Mouse (Mus musculus) frontal cortex, postnatal 14 days (tissue): ENCODE measurements around the gene Dqx1.

Experiments used
- DNase-seq, 2 experiments: peaks; one replicate each; pipeline ENCODE4 v3.0.0; 2022; ENCODE audit warnings: low spot score in 2 of 2

Dqx1 gene

DNA sequence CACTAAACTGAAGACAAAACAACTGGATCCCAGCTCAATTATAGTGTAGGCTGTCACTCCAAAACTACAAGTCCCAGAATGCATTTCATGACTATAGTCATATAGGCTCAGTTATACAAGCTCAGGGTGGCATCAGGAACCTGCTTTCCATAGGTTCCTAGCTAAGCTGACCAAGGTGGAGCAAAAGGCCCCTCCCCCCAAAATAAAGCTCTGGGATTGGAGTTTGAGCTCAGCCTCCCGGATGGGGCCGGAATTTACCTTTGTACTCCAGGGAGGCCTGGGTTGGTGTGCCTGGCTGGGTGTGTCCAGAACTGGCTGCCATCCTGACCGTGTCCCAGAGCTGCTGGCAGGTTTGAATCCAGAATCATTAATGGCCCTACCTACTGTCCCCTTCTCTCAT is at the start of gene Dqx1:
Gene Dqx1, plus strand, starts transcription at position 55 of the 400 bp plus-strand sequence.
- no peak for DNase-seq

GRCm38 (mm10) chr6:83008659-83009058 is 49.0 kb upstream of the Dqx1 start:
- DNase-seq, result no peak

GRCm38 (mm10) chr6:83010010-83010409 is 47.6 kb upstream of the Dqx1 start:
- no peak for DNase-seq

DNA sequence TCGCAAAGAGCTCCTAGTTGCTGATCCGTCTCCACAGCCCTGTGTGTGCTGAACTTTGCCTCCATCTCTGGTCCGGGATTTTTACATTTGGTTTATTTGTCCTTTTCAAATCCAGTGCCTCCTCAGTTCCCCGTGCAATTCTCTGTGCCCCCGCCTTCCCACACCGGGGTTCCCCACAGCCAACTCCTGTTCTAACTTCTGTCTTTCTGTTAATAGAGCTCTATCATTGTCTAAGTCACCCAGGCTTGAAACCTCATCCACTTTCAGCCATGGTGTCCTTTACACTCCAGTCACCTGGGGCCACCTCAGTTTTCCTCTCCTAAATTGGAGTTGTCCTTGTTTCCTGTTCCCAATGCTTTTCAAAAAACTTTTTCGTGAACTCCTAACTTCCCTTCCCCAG is 46.4 kb upstream of the Dqx1 start:
- DNase-seq, result no peak

- no peak for DNase-seq
These were observed 45.9 kb upstream of the Dqx1 start for GRCm38 (mm10) chr6:83011756-83012155.

DNA sequence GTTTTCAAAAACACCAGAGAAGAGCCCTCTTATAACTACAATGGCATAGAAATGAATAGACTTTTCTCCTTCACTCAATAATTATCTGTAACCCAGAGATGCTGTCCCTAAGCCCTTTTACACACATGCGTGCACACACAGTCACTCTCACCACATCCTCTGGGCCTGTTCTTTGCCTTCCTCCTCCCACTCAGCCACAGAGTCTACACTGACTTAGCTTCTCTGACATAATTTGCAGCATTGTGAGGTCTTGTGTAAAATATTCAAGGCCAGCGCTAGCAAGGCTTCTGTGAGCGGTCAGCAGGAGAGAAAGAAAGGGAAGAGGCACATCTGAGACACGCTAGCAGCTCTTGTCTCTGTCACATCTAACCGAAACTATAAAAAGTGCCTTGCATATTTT is 44.2 kb upstream of the Dqx1 start:
- no peak for DNase-seq

DNA sequence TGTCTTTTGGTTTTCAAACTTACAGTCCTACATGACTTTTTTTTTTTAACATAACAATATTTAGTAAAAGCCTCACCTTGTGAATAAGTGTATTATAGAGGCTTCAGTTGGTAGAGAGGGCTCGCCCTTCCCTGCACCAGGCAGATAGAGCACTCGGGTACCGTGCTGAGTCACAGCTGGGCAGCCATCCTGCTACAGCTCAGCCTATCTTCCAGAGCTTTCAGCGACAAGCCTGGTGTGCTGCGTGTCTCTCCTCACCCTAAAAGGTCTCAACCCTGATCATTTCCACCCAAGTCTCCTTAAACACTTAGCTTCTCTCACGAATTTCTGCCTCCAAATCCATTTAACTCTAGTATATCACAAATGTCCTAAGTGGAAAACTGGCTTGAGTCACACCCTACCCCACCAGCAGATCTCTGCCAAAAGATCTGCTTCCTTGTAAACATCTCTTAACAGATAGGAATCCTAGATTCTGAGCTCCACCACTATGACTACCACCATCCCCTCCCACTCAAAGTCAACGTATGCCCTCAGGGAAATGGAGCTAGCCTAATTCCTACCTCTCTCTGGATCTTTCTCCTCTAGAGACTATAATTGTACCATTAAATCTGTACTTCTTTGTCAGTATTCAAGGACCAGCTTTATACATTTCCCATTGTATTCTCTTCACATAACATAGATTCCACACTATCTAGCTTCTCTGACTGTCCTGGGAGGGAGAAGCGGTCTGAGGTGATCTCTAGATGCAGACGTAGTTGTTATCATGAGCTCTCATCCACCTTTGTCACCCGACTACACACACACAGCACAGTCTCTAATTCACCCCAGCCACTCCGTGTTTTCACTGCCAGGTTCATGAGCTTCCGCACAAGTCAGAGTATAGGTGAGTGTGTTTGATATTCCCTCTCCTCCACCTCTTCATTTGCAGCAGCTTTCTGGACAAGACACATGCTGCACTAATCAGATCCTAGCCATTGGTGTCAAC is 42.9 kb upstream of the Dqx1 start:
- DNase-seq, result no peak

GRCm38 (mm10) chr6:83015749-83016148 is 41.9 kb upstream of the Dqx1 start:
- no peak for DNase-seq

DNA sequence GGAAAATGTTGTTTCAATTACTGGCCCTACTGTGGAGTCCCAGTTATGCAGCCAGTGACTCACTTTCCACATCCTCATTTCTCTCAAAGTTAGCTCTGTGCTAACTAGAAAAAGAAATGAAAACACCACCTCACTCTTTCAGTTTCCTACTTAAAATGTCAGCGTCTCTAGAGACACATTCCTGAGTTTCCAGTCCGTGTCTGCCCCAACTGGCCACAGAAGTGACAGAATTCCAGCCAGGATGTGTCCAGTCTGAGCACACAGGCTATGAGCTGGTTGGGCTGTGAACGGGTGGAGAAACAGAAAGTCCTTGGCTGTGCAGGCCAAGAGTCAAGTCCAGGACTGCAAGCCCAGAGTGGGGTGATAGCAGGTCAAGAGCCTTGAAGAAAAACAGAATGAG is 40.5 kb upstream of the Dqx1 start:
- DNase-seq, result no peak

- DNase-seq, result no peak
These were observed 38.6 kb upstream of the Dqx1 start for GRCm38 (mm10) chr6:83019044-83019443.

- DNase-seq, result no peak
These were observed 37.5 kb upstream of the Dqx1 start for GRCm38 (mm10) chr6:83020121-83020520.

GRCm38 (mm10) chr6:83020836-83021593 is 36.6 kb upstream of the Dqx1 start:
- DNase-seq, result no peak

GRCm38 (mm10) chr6:83023008-83023407 is 34.6 kb upstream of the Dqx1 start:
- no peak for DNase-seq

GRCm38 (mm10) chr6:83023786-83024185 is 33.9 kb upstream of the Dqx1 start:
- no peak for DNase-seq

- DNase-seq, result no peak
These were observed 33.2 kb upstream of the Dqx1 start for GRCm38 (mm10) chr6:83024421-83024820.

DNA sequence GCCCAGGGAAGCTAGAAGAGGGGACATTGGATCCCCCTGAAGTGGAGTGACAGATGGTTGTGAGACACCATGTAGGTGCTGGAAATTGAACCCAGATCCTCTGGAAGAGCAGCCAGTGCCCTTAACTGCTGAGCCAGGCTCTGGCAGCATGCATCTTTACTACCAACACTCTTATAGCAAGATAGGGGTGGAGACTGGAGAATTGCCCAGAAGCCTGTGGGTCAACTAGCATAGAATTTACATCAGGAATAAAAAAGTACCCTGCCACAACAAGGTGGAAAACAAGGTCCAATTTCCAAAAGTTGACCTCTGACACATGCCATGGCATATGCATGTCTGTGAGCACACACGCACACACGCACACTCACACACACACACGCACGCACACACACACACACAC is 32.4 kb upstream of the Dqx1 start:
- DNase-seq, result no peak

DNA sequence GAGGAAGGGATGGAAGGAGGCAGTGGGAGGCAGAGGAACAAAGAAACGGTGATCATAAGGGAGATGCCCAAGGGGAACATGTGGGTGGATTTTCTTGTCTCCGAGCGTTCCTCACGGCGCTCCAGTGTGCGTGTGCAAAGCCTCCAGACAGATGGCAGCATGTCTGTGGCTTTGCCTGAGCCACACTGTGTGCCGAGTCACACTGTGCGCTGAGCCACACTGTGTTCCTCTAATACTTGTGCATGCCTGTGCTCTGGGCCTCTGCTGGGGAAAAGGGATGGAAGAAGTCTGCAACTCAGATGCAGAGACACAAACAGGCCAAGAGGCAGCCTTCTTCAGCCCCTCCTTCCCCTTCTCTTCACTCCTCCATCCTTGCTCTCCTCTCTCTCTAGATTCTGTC is 30.4 kb upstream of the Dqx1 start:
- DNase-seq, result no peak

- no peak for DNase-seq
These were observed 29.9 kb upstream of the Dqx1 start for GRCm38 (mm10) chr6:83027706-83028105.

DNA sequence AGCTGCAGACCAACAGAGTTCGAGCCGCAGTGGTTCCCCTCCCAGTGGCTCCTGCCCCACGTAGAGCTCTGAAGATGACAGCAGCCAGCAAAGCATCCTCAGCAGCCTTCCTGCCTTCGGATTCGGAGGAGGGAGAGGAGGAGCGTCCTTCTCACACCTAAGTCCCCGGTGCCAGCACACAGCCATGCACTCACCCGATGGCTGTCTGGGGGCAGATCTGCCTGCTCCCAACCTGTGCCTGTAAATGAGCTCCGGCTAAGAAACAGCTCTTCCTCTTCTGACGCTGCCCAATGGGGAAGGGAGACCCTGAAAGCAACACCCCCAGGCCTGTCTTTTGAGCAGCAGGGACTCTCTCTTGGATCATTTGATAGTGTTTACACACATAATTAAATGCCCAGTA is 27.9 kb upstream of the Dqx1 start:
- no peak for DNase-seq

- no peak for DNase-seq
These were observed 26.5 kb upstream of the Dqx1 start for GRCm38 (mm10) chr6:83031111-83031510.

DNA sequence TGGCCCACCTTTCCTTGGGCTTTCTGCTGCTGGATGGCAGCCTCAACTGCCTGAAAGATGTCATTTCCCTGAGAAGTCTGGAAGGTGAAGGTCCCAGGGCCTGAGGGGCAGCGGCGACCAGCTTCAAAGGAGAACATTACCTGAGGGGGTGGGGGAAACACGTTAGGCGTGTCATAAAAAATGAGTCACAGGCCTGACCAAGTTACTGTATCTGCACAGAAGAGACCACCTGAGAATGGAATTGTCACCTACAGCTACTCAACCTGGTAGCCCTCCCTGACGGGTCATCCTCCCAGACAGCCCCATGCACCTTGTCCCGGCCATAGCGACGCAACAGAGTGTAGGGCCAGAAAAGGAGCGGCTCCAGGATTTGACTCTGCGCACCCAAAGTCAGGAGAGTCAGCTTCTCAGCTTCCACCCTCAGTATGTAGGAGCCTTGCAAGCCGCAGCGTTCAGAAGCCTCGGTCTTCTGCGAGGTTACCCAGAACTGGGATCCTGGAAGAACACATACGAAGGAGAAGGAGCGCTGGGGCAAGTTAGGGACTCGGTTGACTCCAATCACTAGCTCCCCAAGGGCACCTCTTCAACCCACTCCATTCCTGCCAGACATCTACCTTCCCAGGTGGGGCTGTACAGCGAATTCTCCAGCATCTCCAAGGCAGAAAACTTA is 25.6 kb upstream of the Dqx1 start:
- no peak for DNase-seq

DNA sequence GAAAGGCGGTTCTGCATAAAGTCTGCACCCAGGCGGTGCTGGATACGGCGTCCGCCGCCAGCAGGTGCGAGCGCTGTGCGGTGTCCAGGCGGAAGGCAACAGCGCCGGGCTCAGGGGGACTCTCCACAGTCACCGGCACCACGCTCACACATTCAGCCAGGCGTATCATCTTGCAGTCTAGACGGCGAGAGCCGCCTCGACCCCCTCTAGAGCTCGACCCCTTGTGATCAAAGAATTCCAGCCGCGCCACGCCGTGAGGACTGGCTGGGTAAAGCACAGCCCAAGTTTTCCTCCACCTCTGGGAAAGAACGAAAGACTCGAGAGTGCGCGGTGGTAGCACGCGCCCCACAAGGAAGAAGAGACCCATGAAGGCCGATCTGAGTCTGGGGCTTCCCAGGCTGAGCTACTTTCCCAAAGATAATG is 24.9 kb upstream of the Dqx1 start:
- DNase-seq, result no peak
